Mouse (Mus musculus): ENCODE results near the gene Cpne8. TPM values are rescaled to one million over a fixed set of nuclear protein-coding genes. Genes with fewer than 3 reads are reported as not detected.

Cpne8 gene
- polyA plus RNA-seq (2012; rRNA removed) (0.96 and 1.1 TPM in 2 replicates), polyA plus RNA-seq (2014; fragmentation: Nextera tagmentation; extraction: Ambion mirVana) (1.1 and 1.4 TPM in 2 replicates)

DNA sequence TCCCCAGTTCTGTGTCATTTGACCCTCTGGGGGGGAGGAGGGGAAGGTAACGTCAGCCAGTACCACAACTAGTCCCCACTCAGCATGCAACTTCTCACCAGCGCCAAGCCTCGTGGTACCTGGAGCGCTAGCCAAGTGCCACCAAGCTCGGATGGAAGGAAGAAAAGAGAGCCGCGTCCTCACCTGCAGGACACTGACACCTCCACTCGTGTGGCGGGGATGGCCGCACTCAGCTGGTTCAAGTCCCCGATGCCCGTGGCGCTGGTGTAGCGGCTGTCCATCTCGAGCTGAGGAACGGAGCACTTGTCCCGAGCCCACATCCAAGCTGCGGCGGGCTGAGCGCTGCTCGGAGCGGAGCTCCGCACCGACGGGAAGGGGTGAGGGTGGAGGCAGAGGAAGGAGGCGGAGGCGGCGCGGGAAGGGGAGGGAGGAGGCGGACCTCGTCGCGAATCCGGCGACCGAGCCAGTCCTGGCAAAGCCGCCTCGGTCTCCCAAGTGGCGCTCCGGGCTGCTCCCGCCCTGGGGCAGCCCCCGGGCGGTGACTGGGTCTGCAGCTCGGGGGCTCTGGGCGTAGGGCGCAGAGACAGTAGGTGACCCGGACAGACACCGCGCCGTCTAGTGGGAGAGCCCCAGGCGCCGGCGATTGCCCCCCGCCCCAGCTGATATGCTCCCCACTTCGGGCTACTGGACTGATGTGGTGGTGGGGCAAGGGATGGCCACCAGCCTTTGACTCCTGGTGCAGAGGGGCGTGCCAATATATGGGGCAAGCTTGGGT is at the start of gene Cpne8:
Cpne8 (minus strand) TSS at position 448 of the 775 bp plus-strand sequence.
- no peak within 1 kb of the TSS for H3K27ac ChIP-seq
- no peaks in the 10 kb centered on the region for H3K9me3 ChIP-seq (ENCODE audit: control insufficient read depth, low read length)
- H3K4me1 ChIP-seq (replicated peaks; ENCODE audit: control insufficient read depth in 2 of 2, insufficient read depth in 2 of 2, low read length in 1 of 2) = no peaks in the 10 kb centered on the region; a peak in 1 of 4 replicates
- ATAC-seq (ENCODE audit: insufficient read depth) (peak; percentile 37; the same call in 1 of the 2 replicates), DNase-seq (ENCODE audit: low read depth in 3 of 3, low spot score in 3 of 3) (no peak)
- H3K4me3 ChIP-seq (ENCODE audit: insufficient read depth in 1 of 2, low read depth in 2 of 2, low read length in 2 of 2) = peak within 1 kb of the TSS; percentile 18 to 46
- TF ChIP-seq EP300 (IDR thresholded peaks at IDR 0.05; ENCODE audit: low read depth) (no peak), CTCF (IDR thresholded peaks at IDR 0.05; ENCODE audit: low read depth) (no peak)
- H3K9ac ChIP-seq (replicated peaks) = no peak within 1 kb of the TSS
- WGBS (ENCODE audit: insufficient replicate concordance) = under 1% methylated on average over 49 of the region's 56 CpGs
- peak within 1 kb of the TSS; percentile 55 for H3K4me2 ChIP-seq (ENCODE audit: low read depth)
- H3K36me3 ChIP-seq (replicated peaks; ENCODE audit: control insufficient read depth, insufficient read depth, low read depth) = no peaks in the 10 kb centered on the region
- peaks cover 18% of the 10 kb centered on the region for H3K27me3 ChIP-seq (ENCODE audit: control insufficient read depth, insufficient read depth, low read length)

DNA sequence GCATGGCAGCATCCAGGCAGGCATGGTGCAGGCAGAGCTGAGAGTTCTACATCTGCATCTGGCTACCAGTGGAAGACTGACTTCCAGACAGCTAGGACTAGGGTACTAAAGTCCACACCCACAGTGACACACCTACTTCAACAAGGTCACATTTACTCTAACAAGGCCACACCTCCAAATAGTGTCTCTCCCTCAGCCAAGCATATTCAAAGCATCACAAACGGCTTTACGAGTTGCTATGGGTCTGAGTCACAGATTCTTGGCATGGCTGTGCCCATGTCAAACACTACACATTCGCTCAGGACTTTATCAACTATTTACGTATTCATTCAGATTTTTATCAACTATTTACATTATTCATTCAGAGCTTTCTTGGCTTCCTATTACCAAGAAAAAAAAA is 38.5 kb upstream of the Cpne8 start:
- no peak overlapping the region for H3K9ac ChIP-seq (replicated peaks)
- TF ChIP-seq CTCF (IDR thresholded peaks at IDR 0.05; ENCODE audit: low read depth) (no peak), EP300 (IDR thresholded peaks at IDR 0.05; ENCODE audit: low read depth) (no peak)
- no peak for ATAC-seq (ENCODE audit: insufficient read depth)
- H3K4me3 ChIP-seq (ENCODE audit: insufficient read depth in 1 of 2, low read depth in 2 of 2, low read length in 2 of 2) = no peak overlapping the region
- H3K9me3 ChIP-seq (ENCODE audit: control insufficient read depth, low read length) = no peaks in the 10 kb centered on the region
- no peak overlapping the region for H3K4me2 ChIP-seq (ENCODE audit: low read depth)
- H3K36me3 ChIP-seq (replicated peaks; ENCODE audit: control insufficient read depth, insufficient read depth, low read depth) = no peaks in the 10 kb centered on the region
- no peaks in the 10 kb centered on the region for H3K27me3 ChIP-seq (ENCODE audit: control insufficient read depth, insufficient read depth, low read length)
- no peaks in the 10 kb centered on the region for H3K4me1 ChIP-seq (replicated peaks; ENCODE audit: control insufficient read depth in 2 of 2, insufficient read depth in 2 of 2, low read length in 1 of 2)
- DNase-seq (ENCODE audit: low read depth in 3 of 3, low spot score in 3 of 3) = no peak
- WGBS (ENCODE audit: insufficient replicate concordance) = 47% methylated on average over 4 of the region's 4 CpGs
- H3K27ac ChIP-seq = no peak overlapping the region

DNA sequence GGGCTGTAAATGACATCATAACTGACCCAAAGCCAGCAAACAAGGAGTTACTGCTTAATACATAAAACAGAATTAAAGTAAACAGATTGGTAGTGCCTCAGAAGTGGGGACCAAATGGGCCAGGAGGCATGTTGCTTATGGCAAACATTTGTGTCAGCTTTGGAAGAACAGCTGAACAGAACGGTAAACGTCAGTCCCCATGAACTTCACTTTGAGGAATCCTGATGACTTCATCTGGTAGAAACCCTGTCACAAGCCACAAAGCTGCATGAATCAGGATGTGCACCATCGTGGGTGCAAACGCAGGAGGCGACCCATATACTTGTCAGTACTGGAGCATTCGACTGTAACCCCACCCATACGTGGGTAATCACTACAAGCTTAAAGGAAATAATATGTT is 30.1 kb upstream of the Cpne8 start:
- H3K27ac ChIP-seq = no peak overlapping the region
- no peak overlapping the region for H3K4me3 ChIP-seq (ENCODE audit: insufficient read depth in 1 of 2, low read depth in 2 of 2, low read length in 2 of 2)
- no peaks in the 10 kb centered on the region for H3K36me3 ChIP-seq (replicated peaks; ENCODE audit: control insufficient read depth, insufficient read depth, low read depth)
- TF ChIP-seq EP300 (IDR thresholded peaks at IDR 0.05; ENCODE audit: low read depth) (no peak), CTCF (IDR thresholded peaks at IDR 0.05; ENCODE audit: low read depth) (no peak)
- DNase-seq (ENCODE audit: low read depth in 3 of 3, low spot score in 3 of 3) (no peak), ATAC-seq (ENCODE audit: insufficient read depth) (no peak)
- no peaks in the 10 kb centered on the region for H3K9me3 ChIP-seq (ENCODE audit: control insufficient read depth, low read length)
- H3K4me2 ChIP-seq (ENCODE audit: low read depth) = no peak overlapping the region
- H3K27me3 ChIP-seq (ENCODE audit: control insufficient read depth, insufficient read depth, low read length) = no peaks in the 10 kb centered on the region
- WGBS (ENCODE audit: insufficient replicate concordance) = 63% methylated on average over 7 of the region's 7 CpGs
- no peak overlapping the region for H3K9ac ChIP-seq (replicated peaks)
- no peaks in the 10 kb centered on the region for H3K4me1 ChIP-seq (replicated peaks; ENCODE audit: control insufficient read depth in 2 of 2, insufficient read depth in 2 of 2, low read length in 1 of 2)

DNA sequence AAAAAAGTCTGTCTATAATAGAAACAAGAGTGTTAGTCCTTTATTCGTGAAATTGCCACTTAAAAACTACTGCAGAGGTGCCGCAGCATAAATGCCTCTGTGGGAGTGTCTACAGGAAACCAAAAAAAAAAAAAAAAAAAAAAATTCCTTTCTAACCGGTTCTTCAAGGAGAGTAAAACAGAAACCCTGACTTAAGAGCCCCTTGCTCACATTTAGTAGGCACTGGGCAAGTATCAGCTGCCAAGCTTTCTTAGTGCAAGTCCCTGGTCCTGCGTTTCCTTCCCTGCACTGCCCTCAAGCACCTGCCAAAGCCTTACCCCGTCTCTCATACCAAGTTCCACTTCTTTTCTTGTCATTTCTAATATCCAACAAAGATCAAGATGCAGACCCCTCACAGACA is 25.1 kb upstream of the Cpne8 start:
- no peak overlapping the region for H3K9ac ChIP-seq (replicated peaks)
- ATAC-seq (ENCODE audit: insufficient read depth) = no peak
- WGBS (ENCODE audit: insufficient replicate concordance) = 43% methylated on average over 5 of the region's 5 CpGs
- H3K27me3 ChIP-seq (ENCODE audit: control insufficient read depth, insufficient read depth, low read length) = no peaks in the 10 kb centered on the region
- H3K4me2 ChIP-seq (ENCODE audit: low read depth) = no peak overlapping the region
- H3K4me3 ChIP-seq (ENCODE audit: insufficient read depth in 1 of 2, low read depth in 2 of 2, low read length in 2 of 2) = no peak overlapping the region
- DNase-seq (ENCODE audit: low read depth in 3 of 3, low spot score in 3 of 3) = no peak
- no peaks in the 10 kb centered on the region for H3K36me3 ChIP-seq (replicated peaks; ENCODE audit: control insufficient read depth, insufficient read depth, low read depth)
- no peak for TF ChIP-seq CTCF (IDR thresholded peaks at IDR 0.05; ENCODE audit: low read depth)
- no peak for TF ChIP-seq EP300 (IDR thresholded peaks at IDR 0.05; ENCODE audit: low read depth)
- no peaks in the 10 kb centered on the region for H3K9me3 ChIP-seq (ENCODE audit: control insufficient read depth, low read length)
- H3K4me1 ChIP-seq (replicated peaks; ENCODE audit: control insufficient read depth in 2 of 2, insufficient read depth in 2 of 2, low read length in 1 of 2) = no peaks in the 10 kb centered on the region
- no peak overlapping the region for H3K27ac ChIP-seq

DNA sequence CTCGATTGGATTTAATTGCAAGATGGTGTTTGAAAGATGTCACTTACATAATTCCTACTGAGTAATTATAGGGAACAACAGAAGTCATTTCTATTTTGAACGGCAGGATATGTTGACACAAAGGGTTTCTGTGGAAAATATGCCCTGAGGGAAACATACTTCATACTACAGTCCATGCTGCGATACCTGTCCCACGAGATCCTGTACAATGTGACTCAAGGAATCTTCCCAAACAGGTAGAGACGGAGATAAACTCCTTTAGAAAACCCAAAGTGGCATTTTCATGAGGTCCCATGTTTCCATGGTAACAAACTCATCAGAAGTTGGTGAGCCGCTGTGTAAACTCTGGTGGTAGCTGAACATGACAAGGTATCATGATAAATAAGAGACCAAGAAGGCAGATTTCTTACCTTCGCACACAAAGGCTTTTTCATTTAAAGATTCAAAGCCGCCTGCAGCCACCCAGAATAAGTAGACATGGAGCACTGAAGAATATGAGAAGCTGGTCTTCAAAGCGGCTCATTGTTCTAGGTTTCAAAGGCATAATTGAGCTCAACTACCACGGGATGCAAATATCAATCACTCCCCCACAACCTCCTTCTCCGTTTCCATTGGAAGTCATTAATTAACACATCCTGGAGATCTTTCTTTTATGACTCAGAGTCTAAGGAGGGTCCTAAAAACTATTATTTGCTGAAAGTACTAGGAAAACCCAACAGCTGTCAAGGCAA is 24.4 kb upstream of the Cpne8 start:
- ATAC-seq (ENCODE audit: insufficient read depth) (no peak), DNase-seq (ENCODE audit: low read depth in 3 of 3, low spot score in 3 of 3) (no peak)
- Histone ChIP-seq H3K9ac (replicated peaks) (no peak overlapping the region), H3K9me3 (ENCODE audit: control insufficient read depth, low read length) (no peaks in the 10 kb centered on the region), H3K27ac (no peak overlapping the region), H3K27me3 (ENCODE audit: control insufficient read depth, insufficient read depth, low read length) (no peaks in the 10 kb centered on the region), H3K36me3 (replicated peaks; ENCODE audit: control insufficient read depth, insufficient read depth, low read depth) (no peaks in the 10 kb centered on the region), H3K4me2 (ENCODE audit: low read depth) (no peak overlapping the region), H3K4me1 (replicated peaks; ENCODE audit: control insufficient read depth in 2 of 2, insufficient read depth in 2 of 2, low read length in 1 of 2) (no peaks in the 10 kb centered on the region), H3K4me3 (ENCODE audit: insufficient read depth in 1 of 2, low read depth in 2 of 2, low read length in 2 of 2) (no peak overlapping the region)
- no peak for TF ChIP-seq CTCF (IDR thresholded peaks at IDR 0.05; ENCODE audit: low read depth)
- no peak for TF ChIP-seq EP300 (IDR thresholded peaks at IDR 0.05; ENCODE audit: low read depth)
- 60% methylated on average over 11 of the region's 11 CpGs for WGBS (ENCODE audit: insufficient replicate concordance)

All from liver, embryonic 14.5 days (tissue).